Mouse (Mus musculus): Measurements from ENCODE around the gene Elob.

GRCm38 (mm10) chr17:23828271-23829001 is 500 bp downstream of the Elob start:
- no peak for TF ChIP-seq CTCF (IDR thresholded peaks at IDR 0.05; ENCODE audit: extremely low read depth, insufficient read depth, low read length)
- no peak for TF ChIP-seq POLR2A (IDR thresholded peaks at IDR 0.05; ENCODE audit: extremely low read depth, insufficient read depth, low read length)
